Mouse (Mus musculus): ENCODE measurements around the gene Acot7.
A peak's percentile ranks its signal among the peaks of the same experiment; 100 is the strongest.

Gene Acot7

GRCm38 (mm10) chr4:152177537-152178343 lies at the start of gene Acot7:
Gene Acot7 (plus strand): TSS chr4:152178134.
- DNase-seq = peak; percentile 86 to 89

GRCm38 (mm10) chr4:152128784-152129183 lies 49.1 kb upstream of the Acot7 start:
- peak; percentile 87 to 89 for DNase-seq

DNA sequence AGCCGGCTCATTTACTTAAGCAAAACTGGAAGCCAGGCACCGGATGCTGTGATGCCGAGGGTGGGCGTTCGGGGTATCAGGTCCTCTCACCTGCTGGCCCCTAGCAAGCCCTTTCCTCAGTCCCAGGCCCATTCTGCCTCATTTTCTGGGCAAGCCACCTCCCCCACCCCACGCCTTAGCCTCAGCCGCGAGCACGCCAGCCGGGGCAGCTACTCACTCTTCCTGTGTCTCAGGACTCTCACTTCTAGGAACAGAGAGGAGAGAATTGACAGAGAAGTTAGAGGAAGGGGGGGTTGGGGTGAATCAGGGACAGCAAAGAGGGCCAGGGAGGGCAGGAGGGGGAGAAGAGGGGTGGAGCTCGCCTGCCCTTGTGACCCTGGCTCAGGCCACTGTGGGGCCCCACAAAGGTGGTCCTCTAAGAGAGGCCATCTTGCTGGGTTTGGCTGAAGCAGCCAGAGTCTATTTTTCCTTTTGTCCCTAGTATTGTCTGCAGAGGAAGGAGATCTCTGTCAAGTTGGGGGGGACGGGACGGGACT lies 48.5 kb upstream of the Acot7 start:
- DNase-seq = no peak

DNA sequence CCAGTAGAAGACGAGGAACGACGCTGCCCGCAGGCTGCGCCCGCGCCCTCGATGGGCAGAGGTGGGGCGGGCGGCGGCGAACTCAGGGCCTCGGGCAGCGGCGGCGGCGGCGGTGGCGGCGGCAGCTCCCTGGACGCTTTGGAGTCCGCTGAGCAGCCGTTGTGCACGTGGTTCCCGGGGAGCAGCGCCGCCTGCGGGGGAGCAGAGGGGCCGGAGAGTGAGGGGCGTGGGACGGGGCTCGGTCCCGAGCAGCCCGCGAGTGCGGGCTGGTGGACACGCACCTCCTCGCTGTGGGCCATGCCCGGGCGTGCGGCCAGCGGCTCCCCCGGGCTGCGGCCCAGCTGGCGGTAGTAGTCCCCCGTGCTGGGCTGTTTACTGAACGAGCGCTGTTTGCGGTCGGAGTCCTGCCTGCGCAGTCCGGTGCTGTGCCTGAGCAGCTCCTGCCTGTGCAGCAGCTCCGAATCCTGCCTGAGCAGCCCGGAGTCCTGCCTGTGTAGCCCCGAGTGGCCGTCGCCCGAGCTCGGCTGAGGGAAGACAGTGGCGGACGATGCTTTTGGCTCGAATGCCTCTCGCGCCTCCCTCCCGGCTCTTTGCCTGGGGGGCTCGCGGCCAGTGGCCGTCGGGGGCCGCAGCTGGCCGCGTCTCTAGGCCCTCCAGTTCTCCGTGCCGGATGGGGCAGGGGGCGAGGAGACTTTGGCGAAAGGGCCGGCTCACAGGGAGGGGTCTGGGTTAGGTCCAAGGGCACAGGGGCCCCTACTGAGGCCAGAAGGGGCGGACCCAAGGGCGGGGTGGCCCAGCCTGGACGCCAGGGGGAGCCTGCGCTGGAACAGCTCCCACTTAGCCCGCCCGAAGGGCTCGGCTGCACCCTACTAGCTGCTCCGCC lies 46.9 kb upstream of the Acot7 start:
- DNase-seq = peak; percentile 71 to 77

DNA sequence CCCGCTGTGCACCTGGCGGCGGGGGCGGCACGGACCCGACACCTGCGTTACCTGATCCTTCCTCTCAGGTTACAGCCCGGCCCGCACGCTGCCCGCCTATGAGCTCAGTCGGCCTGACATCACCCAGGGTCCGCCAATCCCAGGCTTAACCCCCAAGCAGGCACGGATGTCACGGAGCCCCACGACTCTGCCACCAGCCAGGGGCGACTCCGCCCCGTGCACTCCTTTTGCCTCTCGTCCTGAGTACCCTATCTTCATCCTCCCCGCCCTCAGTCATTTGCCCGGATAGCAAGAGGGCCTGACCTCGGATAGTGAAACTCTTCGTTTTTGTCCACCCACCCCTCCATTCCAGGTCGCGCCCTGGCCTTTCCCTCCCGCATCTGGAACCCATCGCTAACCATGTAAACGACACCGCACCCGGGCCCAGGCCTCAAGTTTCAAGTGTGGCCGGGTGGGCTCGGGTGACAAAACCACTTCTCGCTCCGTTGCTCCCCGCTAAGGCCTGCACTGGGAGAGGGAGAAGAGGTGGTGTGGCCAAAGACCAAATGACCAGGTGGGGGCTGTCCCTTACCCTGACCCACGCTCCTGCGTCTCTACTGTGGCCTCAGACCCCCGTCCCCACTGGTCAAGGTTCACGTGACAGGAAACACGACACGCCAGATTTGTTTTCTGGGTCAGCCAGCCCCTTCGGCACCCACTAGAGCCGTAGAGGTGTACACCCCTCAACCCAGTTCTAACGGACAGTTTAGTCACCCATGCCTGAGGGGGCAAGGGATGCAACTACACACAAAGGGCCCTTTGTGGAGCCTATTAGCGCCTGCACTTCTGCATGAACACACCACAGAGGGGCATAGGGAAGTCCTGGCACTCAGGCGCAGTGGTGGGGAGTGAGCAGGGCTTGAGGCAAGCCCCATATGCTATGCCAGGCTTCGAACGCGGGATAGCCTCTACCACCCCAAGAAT lies 45.8 kb upstream of the Acot7 start:
- DNase-seq = no peak

DNA sequence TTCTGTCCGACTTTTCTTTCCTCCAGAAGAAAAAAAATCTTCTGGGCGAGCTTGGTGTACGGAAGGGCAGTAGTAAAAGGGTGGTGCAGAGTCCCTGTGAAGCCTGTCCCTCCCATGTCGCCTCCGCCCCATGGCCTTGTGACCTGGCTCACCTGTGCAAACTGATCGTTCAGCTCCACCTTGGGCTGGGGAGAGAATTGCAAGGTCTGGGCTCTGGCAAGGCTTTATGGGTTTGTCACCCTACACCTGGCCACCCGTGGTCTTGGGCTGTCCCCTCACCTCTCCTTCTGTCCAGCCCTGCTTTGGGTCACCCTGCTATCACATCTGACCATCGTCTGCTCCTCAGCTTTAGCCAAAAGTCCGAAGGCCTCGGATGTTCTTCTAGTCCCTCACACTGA lies 45.2 kb upstream of the Acot7 start:
- DNase-seq = no peak

GRCm38 (mm10) chr4:152133213-152133612 lies 44.7 kb upstream of the Acot7 start:
- DNase-seq = no peak

GRCm38 (mm10) chr4:152134507-152134906 lies 43.4 kb upstream of the Acot7 start:
- peak; percentile 59 to 75 for DNase-seq

DNA sequence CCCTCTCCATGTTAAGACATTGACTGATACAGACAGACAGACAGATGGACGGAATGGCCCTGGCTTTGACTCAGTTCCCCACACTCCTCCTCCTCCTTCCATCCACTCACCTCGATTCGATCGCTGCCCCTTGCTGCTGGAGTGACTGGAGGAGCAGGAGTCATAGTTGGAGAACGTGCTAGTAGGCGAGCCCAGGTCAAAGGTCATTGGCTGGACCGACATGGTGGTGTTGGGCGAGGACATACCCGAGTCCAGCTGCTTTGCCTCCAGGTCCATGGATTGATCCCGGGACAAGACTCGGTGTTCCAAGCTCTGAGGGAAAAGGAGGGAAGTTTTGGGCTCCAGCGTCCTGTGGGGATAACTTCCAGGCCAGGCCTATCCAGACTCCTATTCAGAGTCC lies 42.6 kb upstream of the Acot7 start:
- DNase-seq = peak in 1 of 2 experiments; percentile 54

DNA sequence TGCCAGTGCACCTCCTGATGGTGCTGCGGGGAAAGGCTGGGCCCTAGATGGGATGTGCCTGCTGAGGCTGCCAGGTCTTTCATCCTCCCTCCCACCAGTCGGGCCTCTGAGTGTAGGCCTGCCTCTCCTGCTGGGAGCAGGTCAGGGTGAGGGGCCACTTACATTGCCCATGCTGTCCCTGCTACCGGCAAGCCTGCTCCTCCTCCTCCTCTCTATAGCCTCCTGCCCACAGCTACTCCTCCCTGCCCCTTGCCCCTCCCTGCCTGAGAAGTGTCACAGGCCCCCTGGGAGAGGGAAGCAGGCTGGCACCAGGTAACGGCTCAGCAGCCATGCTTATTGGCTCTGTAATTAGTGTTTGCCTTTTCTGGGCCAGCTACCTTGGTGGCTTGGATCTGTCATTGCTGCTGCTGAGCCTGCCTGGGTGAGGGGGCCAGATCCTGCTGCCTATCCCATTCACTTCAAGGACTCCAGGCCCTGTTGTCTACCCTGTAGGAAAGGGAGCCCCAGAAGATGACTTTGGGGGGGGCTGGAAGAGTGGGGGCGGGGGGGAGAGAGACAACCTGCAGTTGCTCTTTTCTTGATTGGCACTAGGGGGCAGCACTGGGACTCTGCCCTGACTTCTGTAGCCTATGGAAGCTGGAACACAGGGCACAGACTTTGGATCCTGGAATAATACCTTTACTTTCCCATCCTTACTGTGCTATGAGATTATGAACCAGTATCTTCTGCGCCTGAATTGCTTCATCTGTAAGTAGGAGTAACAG lies 41.6 kb upstream of the Acot7 start:
- DNase-seq = no peak

DNA sequence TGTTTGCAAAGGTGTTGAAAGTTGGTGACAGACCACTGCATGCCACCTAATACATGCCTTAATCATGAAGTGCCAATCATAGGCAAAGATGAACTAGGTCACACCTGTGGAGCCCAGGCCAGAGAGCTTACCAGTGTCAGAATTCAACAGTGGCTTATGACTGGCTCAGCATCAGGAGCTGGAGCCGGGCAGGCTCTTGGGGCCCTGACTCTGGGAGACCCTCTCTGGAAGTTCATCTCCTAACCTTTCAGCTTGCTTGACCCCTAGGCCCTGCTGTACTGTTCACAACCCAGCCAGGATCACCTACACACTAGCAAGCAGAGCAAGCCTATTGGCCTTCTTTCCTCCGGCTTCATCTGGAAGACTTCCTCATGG lies 41.1 kb upstream of the Acot7 start:
- no peak for DNase-seq

GRCm38 (mm10) chr4:152138497-152139260 lies 39.3 kb upstream of the Acot7 start:
- peak; percentile 88 to 89 for DNase-seq

- DNase-seq = peak in 1 of 2 experiments; percentile 74
These were observed 37.5 kb upstream of the Acot7 start for GRCm38 (mm10) chr4:152140441-152140840.

GRCm38 (mm10) chr4:152141521-152142135 lies 36.3 kb upstream of the Acot7 start:
- no peak for DNase-seq

GRCm38 (mm10) chr4:152143632-152144031 lies 34.3 kb upstream of the Acot7 start:
- DNase-seq = no peak

DNA sequence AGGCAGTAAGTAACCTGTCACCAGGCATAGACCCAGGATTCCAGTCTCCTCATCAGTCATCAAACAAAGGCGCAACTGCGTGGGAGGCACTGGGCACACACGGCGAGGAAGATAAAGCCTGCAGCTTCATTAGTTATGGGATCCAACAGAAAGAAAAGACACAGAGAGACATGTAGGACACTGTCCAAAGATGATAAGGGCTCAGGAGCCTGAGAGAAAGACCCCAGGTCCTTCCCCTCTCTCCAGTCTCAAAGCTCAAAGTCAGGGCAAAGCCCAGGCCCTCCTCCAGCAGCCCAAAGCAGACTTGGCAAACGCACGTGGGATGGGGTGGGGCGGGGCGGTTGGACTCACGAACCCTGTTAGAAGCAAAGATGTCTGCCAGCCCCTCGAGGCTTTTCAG lies 32.5 kb upstream of the Acot7 start:
- DNase-seq = no peak

GRCm38 (mm10) chr4:152146033-152146827 lies 31.7 kb upstream of the Acot7 start:
- no peak for DNase-seq

GRCm38 (mm10) chr4:152150546-152150945 lies 27.4 kb upstream of the Acot7 start:
- DNase-seq = no peak

DNA sequence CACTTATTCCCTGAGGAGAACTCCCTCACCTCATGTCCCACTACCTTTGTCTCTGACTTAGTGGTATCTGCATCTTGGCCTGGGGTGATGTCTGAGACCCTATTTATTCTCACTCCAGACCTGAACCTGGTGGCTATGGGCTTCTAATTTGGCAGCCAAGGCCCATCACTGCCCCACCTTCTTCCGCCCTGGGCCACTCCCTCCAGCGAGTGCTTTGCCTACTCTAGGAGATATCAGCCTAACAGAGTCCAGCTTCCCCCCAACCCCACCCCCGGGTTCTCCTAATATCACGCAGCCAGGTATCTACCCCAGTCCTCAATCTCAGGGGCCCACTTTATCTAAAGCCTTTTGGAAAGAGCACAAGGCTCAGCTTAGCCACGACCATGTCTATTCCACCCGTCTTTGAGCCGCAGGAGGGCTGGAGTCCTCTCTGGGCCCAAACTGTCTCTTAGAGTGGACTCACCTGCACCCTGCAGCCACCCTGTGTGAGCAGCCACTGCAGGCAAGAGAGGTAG lies 26.4 kb upstream of the Acot7 start:
- no peak for DNase-seq

All from kidney, adult 8-10 months (tissue).